Mouse (Mus musculus): ENCODE measurements around the gene Lcn8.

GRCm38 (mm10) chr2:25608671-25609070, 44.2 kb upstream of the Lcn8 start:
- TF ChIP-seq POLR2A (IDR thresholded peaks at IDR 0.05; ENCODE audit: borderline replicate concordance, extremely low read depth, insufficient read depth, insufficient read length, poor library complexity, severe bottlenecking) (no peak), CTCF (IDR thresholded peaks at IDR 0.05; ENCODE audit: borderline replicate concordance, extremely low read depth, insufficient read depth, insufficient read length) (no peak)

Data from brain, embryonic 14.5 days (tissue).